Mouse (Mus musculus): ENCODE data around the gene Flot1. TPM values are rescaled to one million over a fixed set of nuclear protein-coding genes. Genes with fewer than 3 reads are reported as not detected.

Gene Flot1
- total RNA-seq, 1 experiment from 2014 or later, result 94.1 TPM

DNA sequence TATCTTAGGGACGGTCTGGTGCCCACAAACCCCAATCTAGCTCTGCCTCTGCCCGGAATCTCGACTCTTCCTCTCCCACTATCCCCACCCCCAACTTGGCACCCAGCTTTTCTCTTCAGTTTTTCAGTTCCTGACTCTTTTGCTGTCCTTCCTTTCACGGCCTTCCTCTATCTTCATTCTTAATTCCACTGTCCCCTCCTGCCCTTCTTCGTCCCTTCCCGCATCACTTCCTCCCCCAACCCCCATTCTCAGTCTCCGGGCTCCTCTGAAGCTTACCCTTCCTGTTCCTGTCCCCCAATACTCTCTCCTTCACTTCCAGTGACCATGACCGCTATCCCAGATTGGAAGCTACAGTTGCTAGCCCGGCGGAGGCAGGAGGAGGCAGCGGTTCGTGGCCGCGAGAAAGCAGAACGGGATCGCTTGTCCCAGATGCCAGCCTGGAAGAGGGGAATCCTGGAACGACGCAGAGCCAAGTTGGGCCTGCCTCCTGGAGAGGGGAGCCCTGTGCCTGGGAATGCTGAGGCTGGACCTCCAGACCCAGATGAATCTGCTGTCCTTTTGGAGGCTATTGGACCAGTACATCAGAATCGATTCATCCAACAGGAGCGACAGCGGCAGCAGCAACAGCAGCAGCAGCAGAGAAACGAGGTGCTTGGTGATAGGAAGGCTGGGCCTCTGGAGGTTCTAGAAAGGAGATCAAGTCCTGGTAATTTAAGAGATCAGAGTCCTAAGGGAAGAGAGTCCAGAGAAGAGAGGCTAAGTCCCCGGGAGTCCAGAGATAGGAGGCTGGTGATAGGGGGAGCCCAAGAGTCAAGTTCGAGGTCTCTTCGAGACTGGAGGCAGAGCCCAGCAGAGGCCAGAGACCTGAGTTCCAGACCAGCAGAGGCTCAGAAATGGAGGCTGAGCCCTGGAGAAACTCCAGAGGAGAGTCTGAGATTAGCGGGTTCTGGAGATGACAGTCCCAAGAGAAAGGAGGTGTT, 44.2 kb downstream of the Flot1 start:
- peak; percentile 44 for DNase-seq

GRCm38 (mm10) chr17:35868165-35868820, 45.3 kb downstream of the Flot1 start:
- DNase-seq, result no peak

DNA sequence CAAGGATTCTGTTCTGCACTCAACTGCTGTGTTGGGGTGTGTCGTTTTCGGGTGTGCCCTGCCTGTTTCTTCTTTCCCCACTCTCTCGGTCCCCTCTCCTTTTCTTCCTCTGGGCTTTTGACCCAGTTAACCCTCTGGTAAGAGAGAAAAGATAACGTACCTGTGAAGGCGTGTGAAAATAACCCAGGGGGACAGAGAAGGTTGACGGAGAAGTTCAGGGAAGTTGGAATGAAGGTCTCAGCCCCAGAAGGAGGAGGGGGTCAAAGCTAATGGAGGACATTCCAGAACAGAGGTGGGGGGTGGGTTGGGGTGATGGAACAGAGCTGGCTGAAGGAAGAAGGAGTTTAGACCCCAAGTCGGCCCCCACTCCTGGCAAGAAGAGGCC, 45.9 kb downstream of the Flot1 start:
- no peak for DNase-seq

DNA sequence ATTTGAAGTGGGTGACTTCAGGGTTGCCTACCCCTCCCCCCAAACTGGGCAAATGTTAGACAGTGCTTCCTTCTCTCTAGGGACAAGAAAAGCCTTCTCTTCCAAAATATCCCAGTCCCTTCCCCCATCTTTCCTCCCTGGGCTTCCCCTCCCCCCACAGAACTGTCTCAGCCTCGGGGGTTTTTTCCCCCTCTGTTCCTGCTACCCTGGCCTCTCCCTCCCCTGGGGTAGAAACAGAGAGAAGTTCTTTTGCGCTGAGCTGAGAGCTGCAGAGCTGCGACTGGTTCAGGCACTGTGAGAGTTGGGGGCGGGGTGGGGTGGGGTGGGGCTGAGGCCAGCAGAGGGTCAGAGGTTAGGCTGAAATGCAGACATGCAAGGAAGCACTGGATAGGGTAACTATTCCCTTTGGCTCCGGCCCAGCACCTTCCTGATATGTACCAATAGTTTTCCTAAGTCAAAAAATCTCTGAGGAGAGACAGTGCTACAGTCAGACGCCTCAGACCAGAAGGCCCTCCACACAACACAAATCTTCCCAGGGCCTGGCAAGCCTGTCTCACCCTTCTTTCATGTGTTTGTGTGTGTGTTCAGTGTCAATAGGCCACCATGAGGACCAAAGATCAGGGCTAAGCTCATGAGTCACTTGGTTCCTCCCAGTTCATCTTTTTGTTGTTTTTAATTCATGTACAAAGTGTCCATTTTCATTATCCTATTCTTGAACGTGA, 46.5 kb downstream of the Flot1 start:
- DNase-seq, result peak; percentile 57

DNA sequence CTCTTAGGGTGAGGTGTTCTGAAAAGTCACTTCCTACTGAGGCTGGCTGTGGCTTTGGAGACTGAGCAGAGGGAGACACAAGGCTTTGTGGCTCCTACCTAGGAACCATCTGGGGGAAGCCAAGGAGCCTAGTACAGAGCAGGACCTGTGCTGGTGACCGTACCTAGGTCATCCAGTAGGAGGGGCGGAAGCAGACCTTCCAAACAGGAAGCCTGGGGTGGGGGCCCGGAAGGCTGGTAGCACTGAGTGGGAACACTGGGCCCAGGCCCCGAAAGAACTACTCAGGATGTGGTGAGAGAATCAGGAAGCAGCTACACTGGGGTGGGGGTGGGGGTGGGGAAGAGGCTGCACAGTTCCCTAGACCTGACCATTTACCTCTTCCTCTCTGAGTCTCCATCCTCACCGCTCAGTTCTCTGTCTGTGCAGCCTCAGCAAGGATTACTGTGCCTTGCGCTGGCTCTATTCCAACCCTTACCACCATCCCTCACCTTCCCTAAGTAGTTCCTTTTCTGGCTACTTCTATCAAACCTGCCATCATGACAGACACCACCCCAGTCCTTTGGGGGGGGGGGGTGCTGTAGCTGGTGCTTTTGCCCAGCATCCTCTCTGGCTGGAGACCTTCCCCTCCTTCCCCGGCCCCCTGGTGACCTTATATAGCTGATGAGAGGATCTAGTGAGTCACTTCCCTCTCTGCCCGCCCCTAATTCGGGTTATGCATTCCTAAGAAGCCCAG, 47.3 kb downstream of the Flot1 start:
- peak; percentile 62 for DNase-seq

DNA sequence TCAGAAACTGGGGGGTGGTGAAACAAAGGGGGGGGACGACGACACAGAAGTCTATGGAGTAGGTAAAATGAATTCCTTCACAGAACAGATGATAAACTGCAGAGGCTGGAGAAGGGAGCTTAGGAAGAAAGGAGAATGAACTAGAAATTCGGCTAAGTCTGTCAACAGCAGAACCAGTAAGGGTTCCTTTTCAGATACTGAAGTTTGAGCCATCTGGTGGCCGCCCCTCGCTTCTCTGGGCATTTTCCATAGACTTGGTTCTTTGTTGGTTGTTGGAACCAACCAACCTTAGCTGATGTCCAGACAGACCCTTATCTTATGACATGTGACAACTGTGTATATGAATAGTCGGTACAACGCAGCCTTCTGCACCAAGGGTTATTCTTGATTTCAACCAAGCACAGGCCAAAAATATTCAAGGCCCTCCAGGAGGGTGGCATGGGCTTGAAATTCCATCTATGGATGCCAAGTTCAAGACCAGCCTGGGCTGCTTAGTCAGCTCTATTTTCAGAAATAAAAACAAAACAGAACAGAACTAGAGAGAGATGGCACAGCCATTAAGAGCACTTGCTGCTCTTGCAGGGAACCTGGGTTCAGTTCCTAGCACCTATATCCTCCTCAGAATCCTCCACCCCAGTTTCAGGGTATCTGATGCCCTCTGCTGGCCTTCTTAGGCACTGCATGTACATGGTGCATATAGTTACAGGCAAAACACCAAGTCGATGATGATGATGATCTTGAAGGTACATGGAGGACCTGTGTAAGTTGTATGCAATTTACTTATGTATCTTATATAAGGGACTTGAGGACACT, 48.1 kb downstream of the Flot1 start:
- no peak for DNase-seq

- DNase-seq, result peak; percentile 94
Observed at GRCm38 (mm10) chr17:35873774-35874519, 50.9 kb downstream of the Flot1 start.

- DNase-seq, result no peak
Observed at GRCm38 (mm10) chr17:35874721-35875120, 51.7 kb downstream of the Flot1 start.

DNA sequence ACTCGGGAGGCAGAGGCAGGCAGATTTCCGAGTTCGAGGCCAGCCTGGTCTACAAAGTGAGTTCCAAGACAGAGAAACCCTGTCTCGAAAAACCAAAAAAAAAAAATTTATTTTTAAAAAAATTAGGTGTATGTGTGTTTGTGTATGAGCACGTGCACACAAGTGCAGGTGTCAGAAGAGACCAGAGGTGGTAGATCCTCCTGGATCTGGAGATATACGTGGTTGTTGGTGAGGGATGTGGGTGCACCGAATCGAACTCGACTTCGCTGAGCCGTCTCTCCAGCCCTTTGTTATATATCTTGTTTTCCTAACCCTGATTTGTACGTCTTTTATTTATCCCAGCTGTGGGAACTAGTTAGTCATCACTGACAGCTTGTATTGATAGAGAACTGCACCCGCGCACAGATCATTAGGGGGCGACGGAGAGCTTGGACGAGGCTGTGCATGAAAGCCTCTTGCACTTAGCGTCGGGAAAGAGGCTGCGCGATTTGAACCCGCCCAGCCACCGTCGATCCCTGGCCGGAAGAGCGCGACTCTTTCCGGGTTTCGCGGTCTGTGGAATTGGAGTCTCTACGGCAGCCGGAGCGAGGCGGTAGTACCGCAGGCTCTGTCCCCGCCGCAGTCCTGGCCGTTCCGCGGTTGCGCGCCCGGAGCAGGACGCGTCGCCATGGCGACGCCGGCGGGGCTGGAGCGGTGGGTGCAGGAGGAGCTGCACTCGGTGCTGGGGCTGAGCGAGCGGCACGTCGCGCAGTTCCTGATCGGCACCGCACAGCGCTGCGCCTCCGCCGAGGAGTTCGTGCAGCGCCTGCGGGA, 56.4 kb downstream of the Flot1 start, which contains the start of gene Dhx16:
Gene Dhx16, plus strand, starts transcription at position 575 of the 813 bp plus-strand sequence.
- peak; percentile 95 for DNase-seq

Small RNA genes lying within 50 kb of the gene (microRNA-seq; reads per million reads assigned to microRNA genes)
- gene Gm28033, result 0.69 to 0.71 reads per million in 2 experiments

Other genes starting within 250 kb of the Flot1 start
- gene Sfta2, start 221.7 kb upstream of the Flot1 start, total RNA-seq (2021), result not detected in 2 replicates
- gene Gm9573, start 196.6 kb upstream of the Flot1 start, total RNA-seq (2021), result not detected in 2 replicates
- not detected in 2 replicates for gene Mucl3, start 179.5 kb upstream of the Flot1 start, total RNA-seq (2021)
- 41.5 and 65.4 TPM in 2 replicates for gene Vars2, start 155.6 kb upstream of the Flot1 start, total RNA-seq (2021)
- 22.4 and 26.9 TPM in 2 replicates for gene Gtf2h4, start 149.5 kb upstream of the Flot1 start, total RNA-seq (2021)
- gene Ddr1, start 118.6 kb upstream of the Flot1 start, total RNA-seq (2021), result 41.7 and 54.6 TPM in 2 replicates
- gene Ier3, start 1.5 kb upstream of the Flot1 start, total RNA-seq (2021), result 7.6 and 11.7 TPM in 2 replicates
- 192 and 221 TPM in 2 replicates for gene Tubb5, start 15.1 kb downstream of the Flot1 start, total RNA-seq (2021)
- gene Mdc1, start 18.3 kb downstream of the Flot1 start, total RNA-seq (2021), result 30.1 and 31.1 TPM in 2 replicates
- 8.7 and 9.8 TPM in 2 replicates for gene Nrm, start 38.1 kb downstream of the Flot1 start, total RNA-seq (2021)
- 36.5 and 36.8 TPM in 2 replicates for gene Ppp1r18, start 42.4 kb downstream of the Flot1 start, total RNA-seq (2021)
- 51.4 and 53.3 TPM in 2 replicates for gene Dhx16, start 56.6 kb downstream of the Flot1 start, total RNA-seq (2021)
- 41.3 and 56.5 TPM in 2 replicates for gene 2310061I04Rik, start 74.2 kb downstream of the Flot1 start, total RNA-seq (2021)
- 35.6 and 44.1 TPM in 2 replicates for gene Atat1, start 86.8 kb downstream of the Flot1 start, total RNA-seq (2021)
- 81.8 and 90.3 TPM in 2 replicates for gene Mrps18b, start 93.2 kb downstream of the Flot1 start, total RNA-seq (2021)
- 85.0 and 88.1 TPM in 2 replicates for gene Ppp1r10, start 93.2 kb downstream of the Flot1 start, total RNA-seq (2021)
- 99.5 and 116 TPM in 2 replicates for gene Abcf1, start 146.5 kb downstream of the Flot1 start, total RNA-seq (2021)
- 43.9 and 52.5 TPM in 2 replicates for gene Gnl1, start 156.6 kb downstream of the Flot1 start, total RNA-seq (2021)
- 26.8 and 27.8 TPM in 2 replicates for gene Prr3, start 157.0 kb downstream of the Flot1 start, total RNA-seq (2021)
- 4.6 and 6.4 TPM in 2 replicates for gene H2-T24, start 197.3 kb downstream of the Flot1 start, total RNA-seq (2021)
- gene H2-T23, start 209.6 kb downstream of the Flot1 start, total RNA-seq (2021), result 30.5 and 46.6 TPM in 2 replicates
- gene H2-T22, start 219.5 kb downstream of the Flot1 start, total RNA-seq (2021), result 21.7 and 29.6 TPM in 2 replicates
- not detected in 2 replicates for gene Gm6034, start 219.7 kb downstream of the Flot1 start, total RNA-seq (2021)
- 1.6 and 2.2 TPM in 2 replicates for gene Gm11127, start 235.1 kb downstream of the Flot1 start, total RNA-seq (2021)